Mouse (Mus musculus) brain, embryonic 14.5 days (tissue): ENCODE data around the gene Serhl.

Experiments
- CTCF ChIP-seq: fragments of 200-500 bp; IDR thresholded peaks from 2 replicates; pipeline ENCODE4 v1.5.1; 2012; ENCODE audit warnings: inconsistent platforms, mild to moderate bottlenecking, moderate library complexity, borderline replicate concordance; ENCODE audit not compliant: insufficient read depth, insufficient read length; ENCODE audit errors: extremely low read depth
- POLR2A ChIP-seq: fragments of 200-500 bp; IDR thresholded peaks from 2 replicates; pipeline ENCODE4 v1.6.1; 2012; ENCODE audit warnings: mild to moderate bottlenecking, inconsistent platforms, borderline replicate concordance; ENCODE audit not compliant: poor library complexity, insufficient read depth, insufficient read length, severe bottlenecking; ENCODE audit errors: extremely low read depth

GRCm38 (mm10) chr15:83126582-83126981 lies 37.3 kb downstream of the Serhl start:
- TF ChIP-seq POLR2A: no peak
- no peak for TF ChIP-seq CTCF
